Mouse (Mus musculus) liver, adult 10 weeks (tissue): ENCODE data around the gene Ghrh. TPM values are rescaled to one million over a fixed set of nuclear protein-coding genes. Genes with fewer than 3 reads are reported as not detected.

ENCODE experiments used
- polyA plus RNA-seq: library from polyadenylated mRNA; stranded (reverse); fragments of 350-450 nt; fragmentation: Illumina TruSeq; extraction: RNeasy Lipid Tissue Mini Kit (QIAGEN cat#74804); gene quantifications from one replicate; pipeline ENCODE4 v1.2.3, GENCODE M21; 2014; ENCODE audit warnings: low read depth, low replicate concordance

Ghrh gene
- polyA plus RNA-seq, result not detected

GRCm38 (mm10) chr2:157347361-157348159 is at the start of gene Ghrh:
Gene Ghrh, minus strand, starts transcription at chr2:157347506.

DNA sequence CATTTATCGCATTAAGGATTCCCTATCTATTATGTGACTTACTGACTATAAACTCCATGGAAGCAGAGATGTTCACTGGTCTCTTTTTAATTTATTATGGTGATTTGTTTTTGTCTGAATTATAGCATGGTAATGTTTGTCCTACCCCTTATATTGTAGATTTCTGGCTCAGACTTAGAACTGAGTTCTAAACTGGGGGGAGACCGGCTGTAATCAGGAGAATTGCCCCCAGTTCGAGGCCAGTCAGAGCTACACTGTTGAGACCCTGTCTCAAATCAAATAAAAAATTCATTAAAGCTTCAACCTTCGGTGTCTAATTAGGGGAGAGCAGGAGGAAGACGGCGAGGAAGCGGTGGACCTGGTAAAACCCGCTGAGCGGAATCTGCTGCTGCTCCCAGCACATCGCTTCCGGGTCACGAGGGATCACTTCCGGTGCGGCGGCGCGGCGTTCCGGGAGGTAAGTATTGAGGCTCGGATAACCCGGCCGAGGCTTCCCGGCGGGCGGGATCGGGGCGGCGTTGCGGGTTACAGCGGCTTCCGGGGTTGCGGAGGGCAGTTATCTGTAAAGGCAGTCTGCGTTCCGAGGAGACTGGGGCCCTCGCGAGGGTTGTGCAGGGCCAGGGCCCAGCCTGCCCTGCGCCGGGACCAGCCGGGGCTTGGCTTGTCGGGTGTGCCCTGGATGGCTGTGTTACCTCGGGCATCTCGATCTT is 20.0 kb upstream of the Ghrh start, which contains the start of gene Manbal:
Manbal (plus strand) TSS at position 411 of the 710 bp plus-strand sequence.

Other genes starting within 250 kb of the Ghrh start
- 43.8 TPM for gene Samhd1, start 212.2 kb downstream of the Ghrh start, polyA plus RNA-seq
- 2.5 TPM for gene Rbl1, start 143.0 kb downstream of the Ghrh start, polyA plus RNA-seq
- gene Rpn2, start 68.5 kb downstream of the Ghrh start, polyA plus RNA-seq, result 123 TPM
- gene Mroh8, start 68.0 kb downstream of the Ghrh start, polyA plus RNA-seq, result not detected
- gene Manbal, start 20.1 kb upstream of the Ghrh start, polyA plus RNA-seq, result 3.8 TPM
- gene Src, start 70.9 kb upstream of the Ghrh start, polyA plus RNA-seq, result 0.13 TPM
- gene Nnat, start 212.6 kb upstream of the Ghrh start, polyA plus RNA-seq, result not detected
- gene Blcap, start 223.8 kb upstream of the Ghrh start, polyA plus RNA-seq, result 20.3 TPM